14 mouse cellular contexts compared by ENCODE assay signal in the genomic region with DNA sequence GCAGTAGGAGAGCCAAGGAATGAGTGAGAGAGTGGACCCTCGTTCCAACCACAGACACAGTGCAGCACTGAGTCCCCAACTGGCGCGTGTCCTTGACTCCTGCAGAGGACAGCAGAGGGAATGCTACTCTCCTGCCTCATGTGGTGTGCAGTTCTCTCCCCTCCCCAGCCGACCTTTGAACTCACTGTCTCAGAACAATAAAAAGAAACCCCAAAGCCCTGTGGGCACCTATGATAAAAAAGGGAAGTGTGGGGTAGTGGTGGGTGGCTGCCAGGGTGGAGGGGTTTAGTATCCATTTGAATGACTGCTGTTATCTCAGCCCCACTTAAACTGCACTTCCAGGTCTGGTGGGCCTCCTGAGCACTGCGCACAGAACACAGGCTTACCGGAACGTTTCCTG. TPM values are rescaled to one million over a fixed set of nuclear protein-coding genes. Genes with fewer than 3 reads are reported as not detected.
DNase-seq lines count a peak whose midpoint lies in the region; ATAC-seq and TF ChIP-seq lines count a peak whose summit lies in the region.
"Had no signal": no experiment of that assay in that cellular context is flagged by ENCODE, and none has a peak within 500 bp of the region (broad histone marks: within the 10 kb centered on the region; RNA-seq: fewer than 3 reads in every experiment).

No protein-coding gene starts in this region.

- TF ChIP-seq POLR2A in ES-Bruce4 (IDR thresholded peaks at IDR 0.05; ENCODE audit: insufficient read depth, low read length), result no peak

- DNase-seq in lung, embryonic 14.5 days, result no peak
- DNase-seq in lung, adult 18-20 months, result no peak
- DNase-seq in MEL-GATA-1-ER (ENCODE audit: extremely low read depth, low read depth), result peak; percentile 63
- DNase-seq in liver, embryonic 14.5 days (ENCODE audit: low read depth in 3 of 3, low spot score in 3 of 3), result no peak
- DNase-seq in kidney, adult 8-10 months, result no peak
- DNase-seq: cerebellum, adult 11-12 months; layer of hippocampus, postnatal 36 days; midbrain, embryonic 14.5 days; right cerebral cortex, postnatal 4 days; thymus, postnatal 14 days had no signal

- H3K27ac ChIP-seq in lung, embryonic 14.5 days (ENCODE audit: low read depth), result 0 out of 2 replicates have a peak overlapping the region, but pooled peaks have one; percentile 15
- no peak overlapping the region for H3K27ac ChIP-seq in ES-Bruce4 (ENCODE audit: insufficient read depth, low read length)
- no peak overlapping the region for H3K27ac ChIP-seq in liver, embryonic 14.5 days
- no peak overlapping the region for H3K27ac ChIP-seq in hindbrain, embryonic 13.5 days
- H3K27ac ChIP-seq: limb, embryonic 10.5 days; stomach, embryonic 15.5 days had no signal

- TF ChIP-seq EP300 in ES-Bruce4 (IDR thresholded peaks at IDR 0.05; ENCODE audit: insufficient read depth, low read depth, low read length), result 0 out of 2 replicates have a peak, but pooled peaks have one; percentile 12
- TF ChIP-seq EP300 in liver, embryonic 14.5 days (IDR thresholded peaks at IDR 0.05; ENCODE audit: low read depth), result no peak

- TF ChIP-seq CTCF in lung, embryonic 14.5 days (IDR thresholded peaks at IDR 0.05; ENCODE audit: low read depth), result no peak
- no peak for TF ChIP-seq CTCF in ES-Bruce4 (IDR thresholded peaks at IDR 0.05; ENCODE audit: low read depth, low read length)
- no peak for TF ChIP-seq CTCF in liver, embryonic 14.5 days (IDR thresholded peaks at IDR 0.05; ENCODE audit: low read depth)

- no peaks in the 10 kb centered on the region for H3K27me3 ChIP-seq in lung, embryonic 14.5 days (ENCODE audit: insufficient read depth, low read length)
- H3K27me3 ChIP-seq in ES-Bruce4 (ENCODE audit: control insufficient read depth, insufficient read depth, low read length, poor library complexity, severe bottlenecking), result no peaks in the 10 kb centered on the region
- H3K27me3 ChIP-seq in liver, embryonic 14.5 days (ENCODE audit: control insufficient read depth, insufficient read depth, low read length), result no peaks in the 10 kb centered on the region
- no peaks in the 10 kb centered on the region for H3K27me3 ChIP-seq in hindbrain, embryonic 13.5 days
- H3K27me3 ChIP-seq: stomach, embryonic 15.5 days had no signal

- H3K9me3 ChIP-seq in lung, embryonic 14.5 days (ENCODE audit: low read depth, low read length), result no peaks in the 10 kb centered on the region
- H3K9me3 ChIP-seq in ES-Bruce4 (replicated peaks; ENCODE audit: control insufficient read depth, insufficient read depth, low read length, poor library complexity, severe bottlenecking), result no peaks in the 10 kb centered on the region
- H3K9me3 ChIP-seq in liver, embryonic 14.5 days (ENCODE audit: control insufficient read depth, low read length), result no peaks in the 10 kb centered on the region
- no peaks in the 10 kb centered on the region for H3K9me3 ChIP-seq in hindbrain, embryonic 13.5 days
- H3K9me3 ChIP-seq: limb, embryonic 10.5 days; stomach, embryonic 15.5 days had no signal

- ATAC-seq in lung, embryonic 14.5 days (ENCODE audit: insufficient read depth), result no peak
- ATAC-seq in liver, embryonic 14.5 days (ENCODE audit: insufficient read depth), result no peak
- no peak for ATAC-seq in hindbrain, embryonic 13.5 days (ENCODE audit: low FRiP score)

- no peak overlapping the region for H3K4me3 ChIP-seq in lung, embryonic 14.5 days (ENCODE audit: low read depth, low read length)
- 0 out of 2 replicates have a peak overlapping the region, but pooled peaks have one; percentile 8 for H3K4me3 ChIP-seq in ES-Bruce4 (ENCODE audit: low read depth, low read length)
- no peak overlapping the region for H3K4me3 ChIP-seq in liver, embryonic 14.5 days (ENCODE audit: insufficient read depth in 1 of 2, low read depth in 2 of 2, low read length in 2 of 2)
- H3K4me3 ChIP-seq in hindbrain, embryonic 13.5 days, result no peak overlapping the region
- H3K4me3 ChIP-seq: limb, embryonic 10.5 days; stomach, embryonic 15.5 days had no signal

- H3K4me1 ChIP-seq in lung, embryonic 14.5 days (ENCODE audit: insufficient read depth), result 0 out of 2 replicates have a peak, but pooled peaks cover 7% of the 10 kb centered on the region
- H3K4me1 ChIP-seq in ES-Bruce4 (ENCODE audit: control insufficient read depth, insufficient read depth, low read length), result peaks cover 3% of the 10 kb centered on the region
- H3K4me1 ChIP-seq in liver, embryonic 14.5 days (replicated peaks; ENCODE audit: control insufficient read depth in 2 of 2, insufficient read depth in 2 of 2, low read length in 1 of 2), result peaks cover 32 to 42% of the 10 kb centered on the region in 2 experiments
- peaks cover 27% of the 10 kb centered on the region for H3K4me1 ChIP-seq in hindbrain, embryonic 13.5 days (replicated peaks)

- H3K36me3 ChIP-seq in lung, embryonic 14.5 days (ENCODE audit: insufficient read depth), result no peaks in the 10 kb centered on the region
- no peaks in the 10 kb centered on the region; the same call in 1 of the 2 replicates for H3K36me3 ChIP-seq in ES-Bruce4 (ENCODE audit: control insufficient read depth, insufficient read depth, low read length, poor library complexity, severe bottlenecking)
- no peaks in the 10 kb centered on the region for H3K36me3 ChIP-seq in liver, embryonic 14.5 days (replicated peaks; ENCODE audit: control insufficient read depth, insufficient read depth, low read depth)
- no peaks in the 10 kb centered on the region; the same call in 1 of the 2 replicates for H3K36me3 ChIP-seq in hindbrain, embryonic 13.5 days
- H3K36me3 ChIP-seq: stomach, embryonic 15.5 days had no signal

- H3K9ac ChIP-seq in lung, embryonic 14.5 days, result no peak overlapping the region
- no peak overlapping the region for H3K9ac ChIP-seq in ES-Bruce4 (ENCODE audit: low read depth, poor library complexity, severe bottlenecking)
- no peak overlapping the region for H3K9ac ChIP-seq in liver, embryonic 14.5 days (replicated peaks)
- no peak overlapping the region for H3K9ac ChIP-seq in hindbrain, embryonic 13.5 days
- H3K9ac ChIP-seq: stomach, embryonic 15.5 days had no signal

- H3K4me2 ChIP-seq in lung, embryonic 14.5 days, result no peak overlapping the region
- peak overlapping the region; percentile 11; the same call in 1 of the 2 replicates for H3K4me2 ChIP-seq in liver, embryonic 14.5 days (ENCODE audit: low read depth)
- no peak overlapping the region for H3K4me2 ChIP-seq in hindbrain, embryonic 13.5 days
- H3K4me2 ChIP-seq: stomach, embryonic 15.5 days had no signal

- 65% methylated on average over 7 of the region's 7 CpGs for WGBS in lung, embryonic 14.5 days
- WGBS in liver, embryonic 14.5 days (ENCODE audit: insufficient replicate concordance), result 23% methylated on average over 7 of the region's 7 CpGs
- 89% methylated on average over 7 of the region's 7 CpGs for WGBS in hindbrain, embryonic 13.5 days

RNA-seq across cellular contexts. Expression of a gene that starts 4.4 kb away (rescaled TPM):
- 15.4 and 15.8 TPM in 2 replicates for polyA plus RNA-seq in lung, embryonic 14.5 days (2014; fragmentation: Nextera tagmentation; extraction: Ambion mirVana)
- 39.6 and 42.1 TPM in 2 replicates for polyA plus RNA-seq in ES-Bruce4 (2011; ENCODE audit: insufficient read depth, insufficient read length, low read depth, missing spikeins)
- polyA plus RNA-seq in liver, embryonic 14.5 days (2012; rRNA removed), result 2.8 and 3.3 TPM in 2 replicates
- 3.3 and 4.9 TPM in 2 replicates for polyA plus RNA-seq in liver, embryonic 14.5 days (2014; fragmentation: Nextera tagmentation; extraction: Ambion mirVana)
- 19.5 and 20.9 TPM in 2 replicates for polyA plus RNA-seq in hindbrain, embryonic 13.5 days (2015; fragmentation: Nextera tagmentation; extraction: Ambion mirVana)

RNA-seq across cellular contexts. Expression of a gene that starts 26.1 kb away (rescaled TPM):
- polyA plus RNA-seq in lung, embryonic 14.5 days (2014; fragmentation: Nextera tagmentation; extraction: Ambion mirVana), result 53.9 and 58.9 TPM in 2 replicates
- polyA plus RNA-seq in ES-Bruce4 (2011; ENCODE audit: insufficient read depth, insufficient read length, low read depth, missing spikeins), result 48.0 and 49.1 TPM in 2 replicates
- polyA plus RNA-seq in liver, embryonic 14.5 days (2012; rRNA removed), result 19.4 and 21.3 TPM in 2 replicates
- 27.4 and 28.9 TPM in 2 replicates for polyA plus RNA-seq in liver, embryonic 14.5 days (2014; fragmentation: Nextera tagmentation; extraction: Ambion mirVana)
- polyA plus RNA-seq in hindbrain, embryonic 13.5 days (2015; fragmentation: Nextera tagmentation; extraction: Ambion mirVana), result 10.5 and 13.6 TPM in 2 replicates

RNA-seq across cellular contexts. Expression of a gene that starts 26.3 kb away (rescaled TPM):
- 88.2 and 92.6 TPM in 2 replicates for polyA plus RNA-seq in lung, embryonic 14.5 days (2014; fragmentation: Nextera tagmentation; extraction: Ambion mirVana)
- polyA plus RNA-seq in ES-Bruce4 (2011; ENCODE audit: insufficient read depth, insufficient read length, low read depth, missing spikeins), result 23.0 and 23.3 TPM in 2 replicates
- polyA plus RNA-seq in liver, embryonic 14.5 days (2012; rRNA removed), result 15.3 and 20.6 TPM in 2 replicates
- polyA plus RNA-seq in liver, embryonic 14.5 days (2014; fragmentation: Nextera tagmentation; extraction: Ambion mirVana), result 81.1 and 87.6 TPM in 2 replicates
- polyA plus RNA-seq in hindbrain, embryonic 13.5 days (2015; fragmentation: Nextera tagmentation; extraction: Ambion mirVana), result 36.2 and 38.0 TPM in 2 replicates

RNA-seq across cellular contexts. Expression of a gene that starts 31.2 kb away (rescaled TPM):
- polyA plus RNA-seq in lung, embryonic 14.5 days (2014; fragmentation: Nextera tagmentation; extraction: Ambion mirVana), result 1.8 and 1.9 TPM in 2 replicates
- polyA plus RNA-seq in ES-Bruce4 (2011; ENCODE audit: insufficient read depth, insufficient read length, low read depth, missing spikeins), result 2.6 and 4.8 TPM in 2 replicates
- polyA plus RNA-seq in liver, embryonic 14.5 days (2012; rRNA removed), result 0.25 and 0.29 TPM in 2 replicates
- 0.18 and 0.20 TPM in 2 replicates for polyA plus RNA-seq in liver, embryonic 14.5 days (2014; fragmentation: Nextera tagmentation; extraction: Ambion mirVana)
- polyA plus RNA-seq in hindbrain, embryonic 13.5 days (2015; fragmentation: Nextera tagmentation; extraction: Ambion mirVana), result 6.3 and 7.5 TPM in 2 replicates

RNA-seq across cellular contexts. Expression of a gene that starts 45.7 kb away (rescaled TPM):
- polyA plus RNA-seq in lung, embryonic 14.5 days (2014; fragmentation: Nextera tagmentation; extraction: Ambion mirVana), result 142 and 143 TPM in 2 replicates
- polyA plus RNA-seq in ES-Bruce4 (2011; ENCODE audit: insufficient read depth, insufficient read length, low read depth, missing spikeins), result 141 and 150 TPM in 2 replicates
- polyA plus RNA-seq in liver, embryonic 14.5 days (2012; rRNA removed), result 24.8 and 38.8 TPM in 2 replicates
- polyA plus RNA-seq in liver, embryonic 14.5 days (2014; fragmentation: Nextera tagmentation; extraction: Ambion mirVana), result 81.3 and 84.0 TPM in 2 replicates
- polyA plus RNA-seq in hindbrain, embryonic 13.5 days (2015; fragmentation: Nextera tagmentation; extraction: Ambion mirVana), result 93.0 and 95.0 TPM in 2 replicates
